Mouse (Mus musculus) left cerebral cortex, postnatal 10 days (tissue): ENCODE results near the gene Fam192a. TPM values are rescaled to one million over a fixed set of nuclear protein-coding genes. Genes with fewer than 3 reads are reported as not detected.

Source experiments
- DNase-seq, 2 experiments: peaks; one replicate each; pipeline ENCODE4 v3.0.0; 2021 to 2022; ENCODE audit warnings: low spot score in 2 of 2, mixed read lengths in 1 of 2; ENCODE audit errors: extremely low spot score in 1 of 2
- intact Hi-C: fragments of 180-260 bp; cut with DNase I; formaldehyde crosslinking; loops from one replicate; pipeline ENCODE4 v1.15.1; 2025
- total RNA-seq, 2 experiments: library from RNA; stranded (reverse); gene quantifications; 2 replicates each; pipeline ENCODE4 v1.2.3; 2021

Gene Fam192a
- total RNA-seq, 2 experiments from 2014 or later: 42.0 to 46.1 TPM

DNA sequence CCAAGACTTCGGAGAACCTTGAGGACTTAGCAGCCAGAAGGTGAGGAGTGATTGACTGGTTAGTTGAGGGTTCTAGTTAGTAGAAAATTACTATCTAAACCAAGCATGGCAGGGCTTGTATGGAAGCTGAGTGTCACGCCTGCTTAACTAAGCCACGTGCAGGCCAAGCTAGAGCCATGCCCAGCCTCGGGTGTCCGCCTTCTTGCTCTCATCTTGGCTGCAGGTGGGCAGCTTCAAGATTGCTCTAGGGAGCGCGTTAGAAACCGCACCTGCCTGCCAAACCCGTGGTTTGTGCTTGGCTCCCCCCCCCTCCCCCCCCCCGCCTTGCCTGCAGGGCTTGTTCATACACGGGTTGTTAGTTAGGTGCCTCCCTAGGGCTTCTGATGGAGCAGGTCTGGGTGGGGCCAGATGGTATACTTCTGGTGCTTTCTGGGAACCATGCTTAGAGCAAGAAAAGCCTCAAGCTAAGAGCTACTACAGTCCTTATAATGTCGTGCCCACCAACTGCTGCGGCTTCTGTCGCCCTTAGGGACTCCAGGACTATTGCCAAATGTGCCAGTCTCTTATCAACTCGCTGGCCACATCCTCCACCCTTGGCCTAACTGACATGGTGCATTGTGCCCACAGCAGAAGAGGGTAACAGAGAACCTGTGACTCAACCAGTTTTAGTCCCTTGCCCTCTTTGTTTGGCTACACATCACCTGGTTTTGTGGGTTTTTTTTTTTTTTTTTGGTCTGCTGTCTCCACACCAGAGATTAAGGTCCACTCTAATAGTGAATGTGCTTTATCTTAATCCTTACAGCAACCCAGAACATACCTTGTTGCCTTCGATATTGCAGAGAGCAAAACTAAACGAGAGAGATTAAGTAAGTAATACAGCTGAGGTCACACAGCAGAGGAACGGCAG, 60.7 kb downstream of the Fam192a start:
- intact Hi-C loops: no loop called here

DNA sequence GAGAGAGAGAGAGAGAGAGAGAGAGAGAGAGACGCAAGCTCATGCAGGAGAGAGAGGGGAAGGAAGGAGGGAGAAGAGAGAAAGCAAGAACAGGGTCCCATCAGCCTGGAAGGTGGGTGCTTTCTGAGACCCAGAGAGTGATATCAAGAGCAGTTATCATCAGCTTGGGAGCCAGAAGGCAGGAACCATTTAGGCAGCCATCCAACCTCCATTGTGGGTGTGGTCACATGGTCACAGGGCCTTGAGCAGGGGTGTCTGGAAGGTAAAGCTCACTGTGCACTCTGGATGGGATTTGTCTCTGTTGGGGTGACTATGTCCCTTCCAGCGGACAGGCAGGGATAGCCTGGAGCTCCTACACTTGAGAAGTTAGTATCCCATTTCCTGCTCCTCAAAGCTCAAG, 61.8 kb downstream of the Fam192a start:
- intact Hi-C loops: no loop called here
- DNase-seq: no peak

More for the DNA sequence above, 60.7 kb downstream of the Fam192a start:
- DNase-seq: no peak

DNA sequence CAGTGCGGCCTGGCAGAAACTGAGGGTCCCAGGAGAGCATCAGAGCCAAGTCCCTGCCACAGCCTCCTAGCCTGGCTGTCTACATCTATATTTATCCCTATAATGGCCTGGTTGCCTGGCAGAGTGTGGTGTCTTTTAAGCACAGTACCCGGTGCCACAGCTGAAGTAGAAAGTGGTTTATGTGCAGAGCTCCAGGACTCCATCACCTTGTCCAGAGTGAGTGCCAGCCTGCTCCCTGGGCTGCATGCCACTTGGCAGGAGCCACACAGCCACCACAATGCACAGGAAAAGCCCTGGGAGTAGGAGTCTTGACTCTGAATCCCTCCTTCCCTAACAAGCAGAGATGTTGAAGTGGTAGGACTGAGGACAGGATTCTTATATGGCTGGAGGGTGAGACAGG, 64.3 kb downstream of the Fam192a start:
- intact Hi-C loops: no loop called here
- no peak for DNase-seq

DNA sequence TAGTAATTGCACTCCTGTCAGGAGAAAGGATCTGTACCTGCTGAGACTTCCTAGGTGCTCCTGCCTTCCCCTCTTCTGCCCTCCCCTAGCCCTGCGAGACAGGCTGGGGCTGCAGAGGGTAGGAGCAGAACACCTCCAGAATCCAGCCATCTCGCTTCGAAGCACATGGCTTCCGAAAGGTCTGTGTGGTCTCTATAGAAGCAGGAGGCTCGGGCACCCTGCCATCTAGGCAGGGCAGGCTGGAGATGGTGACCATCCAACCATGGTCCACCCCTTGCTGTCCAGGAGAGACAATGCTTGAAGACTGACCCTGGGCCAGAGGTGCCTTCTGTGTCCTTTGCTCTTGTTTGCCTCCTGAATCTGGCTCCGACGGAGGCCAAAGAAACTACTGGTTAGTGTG, 66.2 kb downstream of the Fam192a start:
- DNase-seq: no peak

DNA sequence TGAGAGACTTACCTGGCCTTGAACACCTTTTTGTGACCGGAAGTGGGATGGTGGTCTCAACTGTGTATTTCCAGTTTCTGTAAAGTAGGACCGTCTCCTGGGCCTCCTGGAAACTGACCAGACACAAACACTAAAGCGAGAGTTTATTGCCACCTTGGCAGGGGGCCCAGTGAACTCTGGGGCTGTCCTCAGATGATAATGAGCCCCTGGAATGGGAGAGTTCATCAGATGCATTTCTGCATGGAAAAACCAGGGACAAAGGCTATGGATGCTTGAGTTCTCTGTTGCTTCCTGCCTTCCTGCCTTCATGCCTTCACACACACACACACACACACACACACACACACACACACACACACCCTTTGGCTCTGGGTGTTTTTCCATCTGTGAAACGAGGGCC, 67.2 kb downstream of the Fam192a start:
- DNase-seq: no peak
- intact Hi-C loops: loop anchor here (2.0 kb wide), 1 partner anchor 42 kb away; no protein-coding TSS in a partner anchor

More for the DNA sequence above, 66.2 kb downstream of the Fam192a start:
- intact Hi-C loops: loop anchor here (2.0 kb wide), 1 partner anchor 41 kb away; no protein-coding TSS in a partner anchor

DNA sequence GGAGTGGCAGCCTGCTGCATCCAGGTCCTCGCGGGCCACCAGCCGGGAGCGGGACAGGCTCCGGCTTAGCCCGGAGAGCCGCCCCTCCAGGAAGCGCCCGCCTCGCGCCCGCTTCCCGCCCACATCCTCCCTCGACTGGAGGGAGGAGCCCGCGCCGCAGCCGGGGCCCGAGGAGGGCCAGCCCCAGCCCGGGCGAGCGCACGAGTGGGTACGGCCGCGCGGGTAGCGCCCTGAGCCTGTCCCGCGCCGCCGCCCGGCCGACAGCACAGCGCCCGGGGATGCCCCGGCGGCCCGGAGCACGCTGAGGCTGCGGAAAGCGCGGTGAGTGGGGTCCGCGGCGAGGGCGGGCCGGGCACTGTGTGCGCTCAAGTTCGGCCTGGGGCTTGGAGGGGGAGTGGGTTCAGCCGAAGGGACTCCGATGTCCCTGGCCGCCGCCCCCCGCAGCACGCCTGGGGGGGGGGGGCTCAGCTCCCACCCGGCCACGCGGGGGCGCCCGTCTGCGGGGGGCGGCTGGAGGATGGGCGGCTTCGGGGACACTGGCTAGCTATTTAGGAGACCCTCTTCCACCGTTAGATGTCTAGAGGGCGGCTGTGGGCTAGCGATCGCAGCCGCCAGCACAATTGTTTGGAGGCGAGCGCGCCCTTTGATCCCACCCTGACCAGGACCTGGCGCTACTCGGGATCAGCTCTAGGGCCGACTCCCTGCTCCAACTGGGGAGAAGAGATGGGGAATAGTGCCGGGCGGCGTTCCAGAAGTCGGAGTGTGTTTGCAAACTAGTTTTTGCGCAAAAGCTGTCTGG, 68.7 kb downstream of the Fam192a start, which contains the start of gene Cpne2:
Gene Cpne2, plus strand, starts transcription at position 118 of the 799 bp plus-strand sequence.
- peak in 1 of 2 experiments; percentile 88 for DNase-seq
- intact Hi-C loops: no loop called here

DNA sequence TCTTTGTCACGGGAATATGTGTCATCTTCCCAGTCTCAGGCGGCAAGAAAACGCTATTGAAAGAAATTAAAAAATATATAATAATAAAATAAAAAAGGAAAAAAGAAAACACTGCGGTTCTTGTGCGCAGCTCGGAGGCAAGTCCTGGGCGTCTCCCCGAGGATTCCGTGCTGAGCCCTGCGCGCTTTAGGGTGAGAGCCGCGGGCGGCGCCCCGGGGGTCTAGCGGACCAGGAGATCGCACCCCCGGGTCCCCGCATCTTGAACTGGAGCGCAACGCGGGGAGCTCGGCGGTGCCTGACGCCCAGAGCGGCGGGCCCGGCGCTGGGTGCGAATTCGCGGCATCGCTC, 69.3 kb downstream of the Fam192a start:
- intact Hi-C loops: no loop called here

DNA sequence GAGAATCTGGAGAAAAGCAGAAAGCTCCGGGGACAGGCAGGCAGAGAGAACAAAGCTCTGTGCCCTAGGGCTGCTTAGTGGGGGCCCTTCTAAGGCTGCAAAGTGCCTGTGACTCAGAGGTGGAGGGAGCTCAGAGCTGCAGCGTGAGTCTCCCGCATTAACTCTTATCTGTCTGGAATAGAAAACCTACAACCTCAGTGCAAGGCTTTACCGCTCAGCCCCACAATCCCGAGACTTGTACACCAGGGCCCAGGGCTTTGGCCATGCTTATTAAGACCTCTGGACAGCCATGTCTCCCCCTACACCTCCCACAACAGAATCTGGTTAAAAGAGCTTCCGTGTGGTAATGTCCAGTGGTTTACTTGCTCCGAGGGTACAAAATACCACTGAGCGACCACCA, 69.8 kb downstream of the Fam192a start:
- DNase-seq: no peak
- intact Hi-C loops: no loop called here

More for the DNA sequence above, 69.3 kb downstream of the Fam192a start:
- no peak for DNase-seq

DNA sequence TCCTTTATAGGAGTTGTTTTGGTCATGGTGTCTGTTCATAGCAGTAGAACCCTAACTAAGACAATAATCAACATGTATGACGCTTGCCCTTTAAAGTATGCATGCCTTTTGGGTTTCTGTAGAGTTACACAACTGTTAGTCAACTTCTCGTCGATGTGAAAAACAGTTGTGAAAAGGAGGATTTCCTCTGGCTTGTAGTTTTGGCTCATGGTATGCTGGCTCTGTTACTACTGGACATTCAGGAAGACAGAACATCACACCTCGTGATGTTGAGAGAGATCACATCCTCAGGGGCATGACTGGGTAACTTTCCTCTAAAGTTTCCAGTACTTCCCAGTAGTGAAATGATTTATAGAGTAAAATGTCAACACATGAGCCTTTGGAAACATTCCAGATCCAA, 71.2 kb downstream of the Fam192a start:
- no peak for DNase-seq
- intact Hi-C loops: no loop called here

DNA sequence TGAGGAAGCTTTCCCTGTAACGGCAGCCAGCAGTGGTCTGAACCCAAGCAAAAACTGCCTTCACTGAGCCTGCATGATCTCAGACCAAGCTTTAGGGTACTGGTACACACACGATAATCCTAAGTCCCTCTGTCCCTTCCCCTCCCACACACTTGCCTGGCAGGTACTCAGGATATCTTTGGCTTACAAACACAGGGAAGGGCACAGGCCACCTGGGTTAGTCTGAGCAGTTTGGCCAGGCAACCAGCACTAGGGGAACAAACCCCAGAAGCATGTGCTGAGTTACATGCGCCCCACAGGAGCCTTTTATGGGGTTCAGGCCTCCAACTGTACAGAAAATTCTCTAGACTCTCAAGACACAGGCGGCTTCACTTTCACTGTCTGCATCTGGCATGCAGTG, 71.9 kb downstream of the Fam192a start:
- intact Hi-C loops: loop anchor here (5.0 kb wide), 1 partner anchor 167 kb away; the partner anchor contains the start of gene Pllp
- no peak for DNase-seq

DNA sequence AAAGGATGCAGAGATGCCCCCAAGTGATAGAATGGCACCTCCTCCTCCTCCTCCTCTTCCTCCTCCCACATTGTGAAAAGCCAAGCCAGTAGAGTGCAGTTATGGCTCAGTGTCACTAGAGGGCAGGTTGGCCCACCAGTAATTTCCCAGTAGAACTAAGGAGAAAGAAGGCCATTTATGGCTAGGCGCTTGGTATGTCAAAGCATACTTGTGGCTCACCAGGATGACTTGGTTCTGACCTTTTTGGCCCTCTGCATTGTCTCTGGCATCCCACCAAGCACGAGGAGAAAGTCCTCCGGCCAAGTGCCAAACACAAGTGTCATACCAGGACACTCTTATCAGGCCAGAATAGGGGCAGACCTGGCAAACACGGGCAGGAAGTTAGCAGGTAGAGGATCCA, 73.6 kb downstream of the Fam192a start:
- DNase-seq: peak; percentile 54 to 56
- intact Hi-C loops: loop anchor here (5.0 kb wide), 1 partner anchor 169 kb away; the partner anchor contains the start of gene Pllp

DNA sequence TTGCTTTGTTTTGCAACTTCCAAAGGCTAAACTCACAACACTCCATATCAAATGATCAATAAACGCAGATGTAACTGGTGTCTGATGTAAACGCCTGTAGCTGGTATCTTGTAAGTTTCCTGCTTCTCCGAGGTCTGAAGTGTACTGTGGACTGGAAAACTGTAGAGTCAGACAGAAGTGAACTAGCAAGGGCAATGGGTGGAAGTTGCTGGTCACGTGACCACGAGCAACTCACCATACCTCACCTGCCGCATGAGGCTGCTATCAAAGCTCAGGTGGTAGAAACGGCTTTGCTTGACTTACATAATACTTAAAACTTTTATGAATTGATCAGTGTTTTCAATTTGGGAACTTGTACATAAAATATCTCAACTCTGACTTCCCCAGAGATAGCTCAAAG, 74.6 kb downstream of the Fam192a start:
- intact Hi-C loops: loop anchor here (5.0 kb wide), 1 partner anchor 170 kb away; the partner anchor contains the start of gene Pllp

DNA sequence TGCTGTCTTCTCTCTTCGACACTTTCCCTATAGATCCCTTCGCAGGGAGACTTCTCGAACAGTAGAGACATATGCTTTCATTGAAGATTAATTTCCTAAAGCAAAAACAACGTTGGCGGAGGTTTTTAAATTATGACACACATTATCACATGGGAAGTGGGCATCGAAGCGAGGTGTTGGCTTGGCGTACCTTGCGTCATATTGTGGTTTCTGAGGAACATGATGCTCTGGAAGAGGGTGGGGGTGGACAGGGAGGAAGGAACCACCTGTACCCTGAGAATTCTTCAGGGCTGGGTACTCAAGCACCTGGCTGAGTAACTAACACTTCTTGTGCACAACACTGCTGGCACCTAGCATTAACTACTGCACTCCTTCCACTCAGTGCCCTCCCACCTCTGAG, 77.2 kb downstream of the Fam192a start:
- intact Hi-C loops: no loop called here
- no peak for DNase-seq

More for the DNA sequence above, 74.6 kb downstream of the Fam192a start:
- DNase-seq: no peak

Other genes with a start within 250 kb of the Fam192a start
- gene Herpud1, start 215.6 kb downstream of the Fam192a start, total RNA-seq: 10 to 100 TPM; 41.5 to 44.3 TPM
- gene Nlrc5, start 167.6 kb downstream of the Fam192a start, total RNA-seq: under 1 TPM; 0.61 to 0.77 TPM
- gene Cpne2, start 69.0 kb downstream of the Fam192a start, total RNA-seq: 10 to 100 TPM; 40.3 to 42.3 TPM
- gene Rspry1, start 60 bp downstream of the Fam192a start, total RNA-seq: 10 to 100 TPM; 34.6 to 35.7 TPM
- gene Arl2bp, start 64.6 kb upstream of the Fam192a start, total RNA-seq: 100 to 1,000 TPM; 149 to 156 TPM
- gene Pllp, start 94.3 kb upstream of the Fam192a start, total RNA-seq: 10 to 100 TPM; 19.5 to 25.3 TPM
- gene Ccl22, start 143.6 kb upstream of the Fam192a start, total RNA-seq: under 1 TPM; 0.15 to 0.26 TPM
- gene Cx3cl1, start 170.0 kb upstream of the Fam192a start, total RNA-seq: 100 to 1,000 TPM; 417 to 438 TPM
- gene Ccl17, start 208.5 kb upstream of the Fam192a start, total RNA-seq: 10 to 100 TPM; 10.8 to 12.3 TPM
- gene Coq9, start 236.3 kb upstream of the Fam192a start, total RNA-seq: 10 to 100 TPM; 58.7 to 62.1 TPM
- gene Ciapin1, start 236.4 kb upstream of the Fam192a start, total RNA-seq: 10 to 100 TPM; 75.8 to 82.3 TPM